In the genomic region with DNA sequence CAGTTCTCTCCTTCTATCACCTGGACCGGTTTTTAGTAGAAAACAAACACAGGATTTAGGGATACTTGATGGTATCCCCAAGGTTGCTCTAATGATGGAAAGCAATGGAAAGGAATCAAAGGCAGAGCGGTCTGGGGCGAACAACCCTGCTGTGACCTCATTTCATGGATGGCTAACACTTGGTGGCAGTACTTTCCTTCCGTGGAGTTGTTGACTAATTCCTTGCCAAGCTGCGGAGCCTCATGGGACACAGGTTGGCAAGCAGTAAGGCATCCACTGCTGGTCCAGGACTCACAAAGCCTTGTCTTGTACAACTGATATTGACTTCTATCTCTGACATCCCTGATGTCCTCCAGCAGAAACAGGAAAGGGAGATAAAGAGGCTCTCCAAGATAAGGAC, we compare ENCODE assay signal across 15 mouse cellular contexts. TPM values are rescaled to one million over a fixed set of nuclear protein-coding genes. Genes with fewer than 3 reads are reported as not detected.
DNase-seq lines count a peak whose midpoint lies in the region; TF ChIP-seq lines count a peak whose summit lies in the region.
"Had no signal": no experiment of that assay in that cellular context is flagged by ENCODE, and none has a peak within 500 bp of the region (broad histone marks: within the 10 kb centered on the region; RNA-seq: fewer than 3 reads in every experiment).

No protein-coding gene starts in this region.

- H3K27ac ChIP-seq in thymus, adult 2 months (ENCODE audit: control insufficient read depth, insufficient read depth, low read length), result no peak overlapping the region
- H3K27ac ChIP-seq: embryonic facial prominence, embryonic 12.5 days; limb, embryonic 15.5 days; neural tube, embryonic 15.5 days; stomach, embryonic 15.5 days had no signal

- 97% methylated on average over 5 of the region's 5 CpGs for WGBS in thymus, adult 2 months

- TF ChIP-seq CTCF in thymus, adult 2 months (IDR thresholded peaks at IDR 0.05; ENCODE audit: borderline replicate concordance, control insufficient read depth, extremely low read depth, insufficient read depth, low read length, poor library complexity), result no peak

- intact Hi-C loops in left cerebral cortex, postnatal 4 days (cut with DNase I), result no loop called here
- intact Hi-C loops in heart, postnatal 36 days (cut with DNase I), result loop anchor here (2.0 kb wide), 1 partner anchor 84 kb away; no protein-coding TSS in a partner anchor

- no peaks in the 10 kb centered on the region for H3K4me1 ChIP-seq in thymus, adult 2 months (replicated peaks; ENCODE audit: control insufficient read depth, insufficient read depth, low read length)
- H3K4me1 ChIP-seq: embryonic facial prominence, embryonic 12.5 days; neural tube, embryonic 15.5 days; stomach, embryonic 15.5 days had no signal

- peak; percentile 85 for DNase-seq in left cerebral cortex, postnatal 4 days
- DNase-seq in left cerebral cortex, adult 8-10 months (ENCODE audit: low spot score in 2 of 2), result no peak
- DNase-seq in cerebellum, adult 18-20 months, result peak; percentile 40 to 53
- DNase-seq in cerebellum, postnatal 36 days, result peak; percentile 37 to 55
- DNase-seq in heart, postnatal 36 days, result peak; percentile 57 to 69
- DNase-seq in thymus, adult 2 months, result no peak
- no peak for DNase-seq in adrenal gland, postnatal 36 days
- DNase-seq: kidney, postnatal 14 days had no signal

- no peaks in the 10 kb centered on the region for H3K36me3 ChIP-seq in thymus, adult 2 months (ENCODE audit: control insufficient read depth, insufficient read depth, low read length)
- H3K36me3 ChIP-seq: embryonic facial prominence, embryonic 12.5 days; limb, embryonic 15.5 days; neural tube, embryonic 15.5 days; stomach, embryonic 15.5 days had no signal

- H3K27me3 ChIP-seq in thymus, adult 2 months (ENCODE audit: control insufficient read depth, insufficient read depth, low read length), result no peaks in the 10 kb centered on the region
- H3K27me3 ChIP-seq: embryonic facial prominence, embryonic 12.5 days; limb, embryonic 15.5 days; neural tube, embryonic 15.5 days; stomach, embryonic 15.5 days had no signal

- TF ChIP-seq POLR2A in thymus, adult 2 months (IDR thresholded peaks at IDR 0.05; ENCODE audit: control insufficient read depth, extremely low read depth, insufficient read depth, low read length, poor library complexity), result no peak

- H3K4me3 ChIP-seq in thymus, adult 2 months (ENCODE audit: control insufficient read depth, insufficient read depth, low read length), result no peak overlapping the region
- H3K4me3 ChIP-seq: embryonic facial prominence, embryonic 12.5 days; limb, embryonic 15.5 days; neural tube, embryonic 15.5 days; stomach, embryonic 15.5 days had no signal

RNA-seq across cellular contexts. Expression of gene Gphb5, which starts 48.1 kb away (rescaled TPM):
- total RNA-seq in left cerebral cortex, postnatal 4 days (2021), result not detected
- total RNA-seq in left cerebral cortex, adult 8-10 months (2022), result not detected
- not detected for total RNA-seq in heart, postnatal 36 days (2021)
- 0.08 and 0.19 TPM in 2 replicates for polyA plus RNA-seq in thymus, adult 2 months (2012; rRNA removed)
- not detected for total RNA-seq in adrenal gland, postnatal 36 days (2021)
- total RNA-seq: gastrocnemius, postnatal 36 days had no signal
- polyA plus RNA-seq: forebrain, embryonic 11.5 days; limb, embryonic 15.5 days; midbrain, embryonic 16.5 days; neural tube, embryonic 15.5 days; stomach, embryonic 15.5 days had no signal

Comparison
In these comparisons a context has a peak if more than half of its experiments do, and no peak if none do; other contexts are left out.
1. DNase-seq: peak in left cerebral cortex, postnatal 4 days (single experiment), cerebellum, adult 18-20 months (2 of 2), cerebellum, postnatal 36 days (2 of 2) and heart, postnatal 36 days (2 of 2); none in left cerebral cortex, adult 8-10 months (0 of 2), thymus, adult 2 months (single experiment) and adrenal gland, postnatal 36 days (0 of 2).